Mouse (Mus musculus) CH12.LX (cell line): Measurements from ENCODE around the gene Hemgn. TPM values are rescaled to one million over a fixed set of nuclear protein-coding genes. Genes with fewer than 3 reads are reported as not detected.

Experiments used
- DNase-seq: peaks from one replicate; pipeline ENCODE4 v3.0.0-alpha.2; 2013; ENCODE audit errors: extremely low read depth
- H3K27ac ChIP-seq: 2 replicates; pipeline ENCODE4 v1.5.1; 2012; ENCODE audit warnings: low read depth, mild to moderate bottlenecking, control low read depth, moderate library complexity; ENCODE audit not compliant: insufficient read depth
- H3K27me3 ChIP-seq: replicated peaks from 2 replicates; pipeline ENCODE3; 2012; ENCODE audit warnings: inconsistent platforms
- H3K36me3 ChIP-seq, 2 experiments: replicated peaks in 1 of 2; 2 replicates each; pipeline versions ENCODE3 to v1.6.1; 2012; ENCODE audit warnings: inconsistent platforms in 1 of 2, low read length in 1 of 2, mild to moderate bottlenecking in 1 of 2, mixed read lengths in 1 of 2, moderate library complexity in 1 of 2; ENCODE audit not compliant: control insufficient read depth in 1 of 2, insufficient read depth in 1 of 2
- H3K4me1 ChIP-seq, 2 experiments: 2 replicates each; pipeline ENCODE4 v1.6.1; 2012; ENCODE audit warnings: inconsistent platforms in 1 of 2, moderate library complexity in 1 of 2; ENCODE audit not compliant: insufficient read depth in 2 of 2, control insufficient read depth in 1 of 2
- H3K4me2 ChIP-seq: 2 replicates; pipeline ENCODE4 v1.6.1; 2012; ENCODE audit warnings: low read depth, mild to moderate bottlenecking, control low read depth; ENCODE audit not compliant: poor library complexity, insufficient read depth, severe bottlenecking
- H3K4me3 ChIP-seq, 3 experiments: fragments of 150-350 bp in 1 of 3; sonication (generic) in 1 of 3; replicated peaks in 1 of 3; 2 replicates each; pipeline versions ENCODE3 to v1.5.1; 2011 to 2012; ENCODE audit warnings: low read depth in 2 of 3, low read length in 2 of 3, mild to moderate bottlenecking in 2 of 3, moderate library complexity in 2 of 3, control low read depth in 1 of 3, improper control_type of control experiment in 1 of 3, inconsistent platforms in 1 of 3, mixed read lengths in 1 of 3; ENCODE audit not compliant: poor library complexity in 1 of 3
- H3K79me2 ChIP-seq: replicated peaks from 2 replicates; pipeline ENCODE4 v1.6.1; 2012; ENCODE audit warnings: mild to moderate bottlenecking, moderate library complexity; ENCODE audit not compliant: control insufficient read depth, poor library complexity, insufficient read depth, severe bottlenecking; ENCODE audit errors: extremely low read depth
- H3K9ac ChIP-seq: 2 replicates; pipeline ENCODE4 v1.6.1; 2012; ENCODE audit warnings: low read depth, mild to moderate bottlenecking, control low read depth, moderate library complexity; ENCODE audit not compliant: insufficient read depth
- H3K9me3 ChIP-seq: replicated peaks from 2 replicates; pipeline ENCODE3; 2012; ENCODE audit warnings: low read length, inconsistent platforms, mixed read lengths
- BHLHE40 ChIP-seq: IDR thresholded peaks from 2 replicates; pipeline ENCODE4 v1.6.1; 2011; ENCODE audit warnings: mild to moderate bottlenecking, low read depth, low read length, improper control_type of control experiment
- CHD1 ChIP-seq: IDR thresholded peaks from 2 replicates; pipeline ENCODE4 v1.6.1; 2012; ENCODE audit warnings: low read depth, low read length, improper control_type of control experiment, inconsistent platforms
- CHD2 ChIP-seq: IDR thresholded peaks from 2 replicates; pipeline ENCODE4 v1.6.1; 2011; ENCODE audit warnings: low read length, improper control_type of control experiment
- CTCF ChIP-seq, 2 experiments: IDR thresholded peaks in 1 of 2; conservative IDR thresholded peaks in 1 of 2; 2 replicates each; pipeline ENCODE4 v1.5.1; 2011 to 2012; ENCODE audit warnings: low read depth in 2 of 2, low read length in 2 of 2, improper control_type of control experiment in 1 of 2, inconsistent platforms in 1 of 2, mild to moderate bottlenecking in 1 of 2, moderate library complexity in 1 of 2
- E2F4 ChIP-seq: IDR thresholded peaks from 2 replicates; pipeline ENCODE4 v1.6.1; 2011; ENCODE audit warnings: low read depth, low read length, improper control_type of control experiment; ENCODE audit not compliant: insufficient replicate concordance
- ELF1 ChIP-seq: IDR thresholded peaks from 2 replicates; pipeline ENCODE4 v1.6.1; 2014; ENCODE audit warnings: low read depth, mild to moderate bottlenecking, inconsistent platforms, low read length, improper control_type of control experiment
- EP300 ChIP-seq: IDR thresholded peaks from 2 replicates; pipeline ENCODE4 v1.6.1; 2011; ENCODE audit warnings: low read length, improper control_type of control experiment
- ETS1 ChIP-seq: conservative IDR thresholded peaks from 2 replicates; pipeline ENCODE4 v1.6.1; 2012; ENCODE audit warnings: low read depth, mild to moderate bottlenecking, inconsistent platforms, low read length, improper control_type of control experiment, moderate library complexity
- GABPA ChIP-seq: IDR thresholded peaks from 2 replicates; pipeline ENCODE4 v1.6.1; 2012; ENCODE audit warnings: low read depth, low read length, improper control_type of control experiment, inconsistent platforms; ENCODE audit not compliant: insufficient replicate concordance
- HCFC1 ChIP-seq: IDR thresholded peaks from 2 replicates; pipeline ENCODE4 v1.6.1; 2012; ENCODE audit warnings: low read depth, mild to moderate bottlenecking, inconsistent platforms, low read length, improper control_type of control experiment
- IRF4 ChIP-seq: IDR thresholded peaks from 2 replicates; pipeline ENCODE4 v1.6.1; 2014; ENCODE audit warnings: low read depth, mild to moderate bottlenecking, inconsistent platforms, low read length, improper control_type of control experiment
- JUN ChIP-seq: IDR thresholded peaks from 2 replicates; pipeline ENCODE4 v1.6.1; 2011; ENCODE audit warnings: low read depth, mild to moderate bottlenecking, low read length, improper control_type of control experiment, moderate library complexity; ENCODE audit not compliant: insufficient read depth
- JUND ChIP-seq: conservative IDR thresholded peaks from 2 replicates; pipeline ENCODE4 v1.6.1; 2011; ENCODE audit warnings: low read depth, low read length, improper control_type of control experiment
- KAT2A ChIP-seq: IDR thresholded peaks from 2 replicates; pipeline ENCODE4 v1.6.1; 2012; ENCODE audit warnings: low read length, improper control_type of control experiment, inconsistent platforms; ENCODE audit not compliant: insufficient replicate concordance
- MAFK ChIP-seq: IDR thresholded peaks from 2 replicates; pipeline ENCODE4 v1.6.1; 2011; ENCODE audit warnings: low read length, improper control_type of control experiment; ENCODE audit not compliant: insufficient replicate concordance
- MAX ChIP-seq: IDR thresholded peaks from 2 replicates; pipeline ENCODE4 v1.6.1; 2011; ENCODE audit warnings: low read length, improper control_type of control experiment
- MAZ ChIP-seq: IDR thresholded peaks from 2 replicates; pipeline ENCODE4 v1.6.1; 2012; ENCODE audit warnings: low read depth, mild to moderate bottlenecking, inconsistent platforms, low read length, improper control_type of control experiment, moderate library complexity
- MEF2A ChIP-seq: IDR thresholded peaks from 2 replicates; pipeline ENCODE4 v1.6.1; 2014; ENCODE audit warnings: low read depth, mild to moderate bottlenecking, inconsistent platforms, low read length, improper control_type of control experiment, borderline replicate concordance
- MXI1 ChIP-seq: IDR thresholded peaks from 2 replicates; pipeline ENCODE4 v1.6.1; 2011; ENCODE audit warnings: mild to moderate bottlenecking, low read depth, low read length, improper control_type of control experiment
- MYC ChIP-seq: IDR thresholded peaks from 2 replicates; pipeline ENCODE4 v1.6.1; 2011; ENCODE audit warnings: low read depth, mild to moderate bottlenecking, improper control_type of control experiment, low read length
- NELFE ChIP-seq: IDR thresholded peaks from 2 replicates; pipeline ENCODE4 v1.6.1; 2011; ENCODE audit warnings: low read depth, low read length, improper control_type of control experiment
- NRF1 ChIP-seq: IDR thresholded peaks from 2 replicates; pipeline ENCODE4 v1.6.1; 2014; ENCODE audit warnings: low read depth, mild to moderate bottlenecking, inconsistent platforms, low read length, improper control_type of control experiment, moderate library complexity
- PAX5 ChIP-seq: IDR thresholded peaks from 2 replicates; pipeline ENCODE4 v1.6.1; 2012; ENCODE audit warnings: low read length, inconsistent platforms, mixed read lengths
- POLR2A ChIP-seq: IDR thresholded peaks from 2 replicates; pipeline ENCODE4 v1.6.1; 2011; ENCODE audit warnings: low read depth, mild to moderate bottlenecking, improper control_type of control experiment, low read length
- POLR2AphosphoS2 ChIP-seq: IDR thresholded peaks from 2 replicates; pipeline ENCODE4 v1.6.1; 2011; ENCODE audit warnings: low read depth, low read length, improper control_type of control experiment
- RAD21 ChIP-seq: IDR thresholded peaks from 2 replicates; pipeline ENCODE4 v1.6.1; 2011; ENCODE audit warnings: low read depth, mild to moderate bottlenecking, low read length, improper control_type of control experiment, moderate library complexity
- RCOR1 ChIP-seq: conservative IDR thresholded peaks from 2 replicates; pipeline ENCODE4 v1.6.1; 2012; ENCODE audit warnings: low read depth, mild to moderate bottlenecking, inconsistent platforms, low read length, improper control_type of control experiment
- SIN3A ChIP-seq: IDR thresholded peaks from 2 replicates; pipeline ENCODE4 v1.6.1; 2012; ENCODE audit warnings: low read length, improper control_type of control experiment, inconsistent platforms
- SMC3 ChIP-seq: IDR thresholded peaks from 2 replicates; pipeline ENCODE4 v1.6.1; 2011; ENCODE audit warnings: low read depth, low read length, improper control_type of control experiment
- TBP ChIP-seq: conservative IDR thresholded peaks from 2 replicates; pipeline ENCODE4 v1.6.1; 2011; ENCODE audit warnings: low read depth, low read length, improper control_type of control experiment
- TCF12 ChIP-seq: IDR thresholded peaks from 2 replicates; pipeline ENCODE4 v1.6.1; 2014; ENCODE audit warnings: low read depth, mild to moderate bottlenecking, inconsistent platforms, low read length, improper control_type of control experiment
- UBTF ChIP-seq: IDR thresholded peaks from 2 replicates; pipeline ENCODE4 v1.6.1; 2012; ENCODE audit warnings: low read depth, mild to moderate bottlenecking, inconsistent platforms, low read length, improper control_type of control experiment, moderate library complexity
- USF1 ChIP-seq: IDR thresholded peaks from 2 replicates; pipeline ENCODE4 v1.6.1; 2014; ENCODE audit warnings: low read depth, mild to moderate bottlenecking, inconsistent platforms, low read length, improper control_type of control experiment
- USF2 ChIP-seq: conservative IDR thresholded peaks from 2 replicates; pipeline ENCODE4 v1.6.1; 2011; ENCODE audit warnings: low read depth, low read length, improper control_type of control experiment
- ZC3H11A ChIP-seq: IDR thresholded peaks from 2 replicates; pipeline ENCODE4 v1.6.1; 2012; ENCODE audit warnings: low read depth, mild to moderate bottlenecking, inconsistent platforms, low read length, improper control_type of control experiment
- ZKSCAN1 ChIP-seq: IDR thresholded peaks from 2 replicates; pipeline ENCODE4 v1.6.1; 2012; ENCODE audit warnings: low read depth, inconsistent platforms, low read length, improper control_type of control experiment, borderline replicate concordance
- ZMIZ1 ChIP-seq: IDR thresholded peaks from 2 replicates; pipeline ENCODE4 v1.6.1; 2012; ENCODE audit warnings: low read depth, mild to moderate bottlenecking, inconsistent platforms, low read length, improper control_type of control experiment
- ZNF384 ChIP-seq: IDR thresholded peaks from 2 replicates; pipeline ENCODE4 v1.6.1; 2012; ENCODE audit warnings: low read depth, low read length, improper control_type of control experiment, inconsistent platforms
- dilution Hi-C: fragments of 300-500 bp; cut with MboI; formaldehyde crosslinking; loops from 2 replicates; pipeline ENCODE4 v1.14.3; 2020; ENCODE audit warnings: low sequenced_read_pairs; ENCODE audit not compliant: extremely low pct_unique_long_range_greater_than_20kb, extremely low pct_ligation_motif_present
- in situ Hi-C: fragments of 300-500 bp; cut with MboI; formaldehyde crosslinking; loops from 3 replicates; pipeline ENCODE4 v1.14.3; 2019; ENCODE audit warnings: low sequenced_read_pairs, low pct_ligation_motif_present, low pct_unique_long_range_greater_than_20kb, mixed read lengths
- polyA plus RNA-seq: library from polyadenylated mRNA; unstranded; fragments of >175 nt; gene quantifications from 2 replicates; pipeline ENCODE4 v1.2.1, GENCODE M21; 2012; ENCODE audit warnings: low read depth; ENCODE audit not compliant: insufficient read length
- total RNA-seq, 2 experiments: library from RNA; depleted of rRNA; stranded (reverse); fragments of 300-350 nt in 1 of 2; fragments of >200 nt in 1 of 2; gene quantifications; 2 replicates each; pipeline ENCODE4 v1.2.3; 2012 to 2014

Gene Hemgn
- total and polyA plus RNA-seq, 3 experiments = not detected

- in situ Hi-C loops (loop anchor here (5.0 kb wide), 1 partner anchor 58 kb away; no protein-coding TSS in a partner anchor), dilution Hi-C loops (no loop called here)
- Histone ChIP-seq H3K9me3 (no peaks in the 10 kb centered on the region), H3K4me3 (peak overlapping the region; percentile 60 to 97 (median 78)), H3K4me2 (peak overlapping the region; percentile 80), H3K36me3 (peaks cover 15 to 26% of the 10 kb centered on the region in 2 experiments), H3K79me2 (no peaks in the 10 kb centered on the region), H3K27me3 (no peaks in the 10 kb centered on the region), H3K9ac (peak overlapping the region; percentile 100), H3K27ac (peak overlapping the region; percentile 97), H3K4me1 (peaks cover 0 to 35% of the 10 kb centered on the region in 2 experiments; a peak in 2 of 4 replicates)
- no peak for TF ChIP-seq MAX
- no peak for TF ChIP-seq UBTF
- peak; percentile 76; the same call in 1 of the 2 replicates for TF ChIP-seq E2F4
- TF ChIP-seq MEF2A = no peak
- peak; percentile 12; the same call in 1 of the 2 replicates for TF ChIP-seq ZMIZ1
- no peak for TF ChIP-seq KAT2A
- 0 out of 2 replicates have a peak, but pooled peaks have one; percentile 31 for TF ChIP-seq MYC
- TF ChIP-seq EP300 = no peak
- no peak for TF ChIP-seq POLR2A
- TF ChIP-seq USF2 = no peak
- TF ChIP-seq HCFC1 = no peak
- TF ChIP-seq USF1 = no peak
- 0 out of 2 replicates have a peak, but pooled peaks have one; percentile 58 for TF ChIP-seq POLR2AphosphoS2
- TF ChIP-seq ETS1 = no peak; the same call in 1 of the 2 replicates
- 0 out of 2 replicates have a peak, but pooled peaks have one; percentile 34 for TF ChIP-seq TCF12
- no peak for TF ChIP-seq ZC3H11A
- no peak for TF ChIP-seq GABPA
- TF ChIP-seq NELFE = no peak
- no peak for TF ChIP-seq MAFK
- no peak; the same call in none of the 2 replicates for TF ChIP-seq MAZ
- no peak for TF ChIP-seq JUN
- peak; percentile 91 for TF ChIP-seq CHD1
- TF ChIP-seq SIN3A = no peak
- no peak for TF ChIP-seq SMC3
- TF ChIP-seq RCOR1 = no peak; the same call in 1 of the 2 replicates
- TF ChIP-seq ELF1 = no peak
- no peak for TF ChIP-seq ZKSCAN1
- no peak for TF ChIP-seq MXI1
- no peak for TF ChIP-seq NRF1
- TF ChIP-seq PAX5 = no peak
- TF ChIP-seq CHD2 = no peak
- peak; percentile 17; the same call in 1 of the 2 replicates for TF ChIP-seq IRF4
- no peak for TF ChIP-seq RAD21
- TF ChIP-seq ZNF384 = peak; percentile 20; the same call in 1 of the 2 replicates
- TF ChIP-seq CTCF (conservative IDR thresholded peaks at IDR 0.05 in 1 of 2, IDR thresholded peaks at IDR 0.05 in 1 of 2; ENCODE audit: low read depth in 2 of 2, low read length in 2 of 2) = no peak
- no peak for TF ChIP-seq BHLHE40
- no peak for TF ChIP-seq JUND
- TF ChIP-seq TBP = peak; percentile 49; the same call in 1 of the 2 replicates
- DNase-seq = peak; percentile 81
These were observed 23.5 kb downstream of the Hemgn start for GRCm38 (mm10) chr4:46389612-46390341.
